Mouse (Mus musculus): ENCODE results near the gene Evpl. TPM values are rescaled to one million over a fixed set of nuclear protein-coding genes. Genes with fewer than 3 reads are reported as not detected.

Gene Evpl
- total RNA-seq, 2 experiments from 2014 or later = 0.67 to 0.93 TPM

GRCm38 (mm10) chr11:116272589-116273468 is 35.0 kb upstream of the Evpl start:
- peak overlapping the region; percentile 93; the same call in 1 of the 2 replicates for H3K27ac ChIP-seq
- DNase-seq (ENCODE audit: low spot score in 2 of 2) = no peak

DNA sequence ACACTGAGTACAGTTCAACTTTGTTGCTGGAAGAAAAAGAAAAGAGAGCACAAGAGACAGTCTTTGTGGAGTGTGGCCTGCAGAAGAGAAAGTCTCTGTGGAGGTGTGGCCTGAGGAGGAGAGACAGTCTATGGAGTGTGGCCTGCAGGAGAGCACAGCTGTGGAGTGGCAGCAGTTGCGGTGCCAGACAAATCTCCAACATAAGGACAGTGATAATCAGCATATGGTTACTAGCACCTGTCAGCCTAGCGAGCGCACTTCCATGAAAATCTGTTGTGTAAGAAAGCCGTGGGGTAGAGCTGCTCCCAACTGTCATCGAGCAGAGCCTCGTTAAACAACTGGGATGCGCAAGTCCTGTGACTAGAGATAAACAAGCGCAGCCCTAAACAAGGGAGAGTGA is 31.7 kb upstream of the Evpl start:
- no peak overlapping the region for H3K4me3 ChIP-seq
- no peak for DNase-seq (ENCODE audit: low spot score in 2 of 2)
- TF ChIP-seq CTCF (conservative IDR thresholded peaks at IDR 0.05) = no peak
- H3K27ac ChIP-seq = no peak overlapping the region

More at GRCm38 (mm10) chr11:116272589-116273468, 35.0 kb upstream of the Evpl start:
- peak overlapping the region; percentile 93 for H3K4me3 ChIP-seq
- no peak for TF ChIP-seq CTCF (conservative IDR thresholded peaks at IDR 0.05)

GRCm38 (mm10) chr11:116268313-116268712 is 30.4 kb upstream of the Evpl start:
- no peak overlapping the region for H3K27ac ChIP-seq
- TF ChIP-seq CTCF (conservative IDR thresholded peaks at IDR 0.05) = no peak
- H3K4me3 ChIP-seq = no peak overlapping the region
- DNase-seq (ENCODE audit: low spot score in 2 of 2) = no peak

- no peak for DNase-seq (ENCODE audit: low spot score in 2 of 2)
- no peak overlapping the region for H3K4me3 ChIP-seq
- no peak overlapping the region for H3K27ac ChIP-seq
- peak; percentile 56 for TF ChIP-seq CTCF (conservative IDR thresholded peaks at IDR 0.05)
These were observed 29.8 kb upstream of the Evpl start for GRCm38 (mm10) chr11:116267637-116268036.

GRCm38 (mm10) chr11:116265850-116266249 is 28.0 kb upstream of the Evpl start:
- no peak overlapping the region for H3K27ac ChIP-seq
- no peak for TF ChIP-seq CTCF (conservative IDR thresholded peaks at IDR 0.05)

GRCm38 (mm10) chr11:116265352-116265751 is 27.5 kb upstream of the Evpl start:
- TF ChIP-seq CTCF (conservative IDR thresholded peaks at IDR 0.05) = no peak
- no peak for DNase-seq (ENCODE audit: low spot score in 2 of 2)
- Histone ChIP-seq H3K27ac (no peak overlapping the region), H3K4me3 (no peak overlapping the region)

More at GRCm38 (mm10) chr11:116265850-116266249, 28.0 kb upstream of the Evpl start:
- no peak overlapping the region for H3K4me3 ChIP-seq
- no peak for DNase-seq (ENCODE audit: low spot score in 2 of 2)

- no peak for TF ChIP-seq CTCF (conservative IDR thresholded peaks at IDR 0.05)
- DNase-seq (ENCODE audit: low spot score in 2 of 2) = no peak
- no peak overlapping the region for H3K4me3 ChIP-seq
- H3K27ac ChIP-seq = no peak overlapping the region
These were observed 22.4 kb upstream of the Evpl start for GRCm38 (mm10) chr11:116260259-116260658.

DNA sequence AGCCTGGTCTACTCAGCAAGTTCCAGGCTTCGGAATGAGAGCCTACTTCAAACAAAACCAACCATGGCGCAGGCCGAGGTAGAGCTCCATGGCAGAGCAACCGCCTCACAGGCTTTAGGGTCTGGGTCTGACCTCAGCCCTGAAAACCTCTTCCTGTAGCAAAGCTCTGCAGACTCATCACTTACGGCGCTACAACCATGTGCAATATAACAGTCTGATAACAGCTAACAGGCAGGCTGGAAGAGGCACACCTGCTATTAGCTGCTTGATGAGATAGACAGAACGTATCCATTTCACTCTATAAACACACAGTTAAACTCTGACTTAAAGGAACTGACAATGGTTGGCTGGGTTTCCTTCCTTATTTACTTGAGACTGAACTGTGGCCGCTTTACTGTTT is 21.6 kb upstream of the Evpl start:
- H3K27ac ChIP-seq = no peak overlapping the region
- TF ChIP-seq CTCF (conservative IDR thresholded peaks at IDR 0.05) = no peak
- H3K4me3 ChIP-seq = no peak overlapping the region
- DNase-seq (ENCODE audit: low spot score in 2 of 2) = no peak

GRCm38 (mm10) chr11:116255982-116256675 is 18.3 kb upstream of the Evpl start:
- DNase-seq (ENCODE audit: low spot score in 2 of 2) = no peak
- TF ChIP-seq CTCF (conservative IDR thresholded peaks at IDR 0.05) = no peak
- Histone ChIP-seq H3K27ac (no peak overlapping the region), H3K4me3 (no peak overlapping the region)

DNA sequence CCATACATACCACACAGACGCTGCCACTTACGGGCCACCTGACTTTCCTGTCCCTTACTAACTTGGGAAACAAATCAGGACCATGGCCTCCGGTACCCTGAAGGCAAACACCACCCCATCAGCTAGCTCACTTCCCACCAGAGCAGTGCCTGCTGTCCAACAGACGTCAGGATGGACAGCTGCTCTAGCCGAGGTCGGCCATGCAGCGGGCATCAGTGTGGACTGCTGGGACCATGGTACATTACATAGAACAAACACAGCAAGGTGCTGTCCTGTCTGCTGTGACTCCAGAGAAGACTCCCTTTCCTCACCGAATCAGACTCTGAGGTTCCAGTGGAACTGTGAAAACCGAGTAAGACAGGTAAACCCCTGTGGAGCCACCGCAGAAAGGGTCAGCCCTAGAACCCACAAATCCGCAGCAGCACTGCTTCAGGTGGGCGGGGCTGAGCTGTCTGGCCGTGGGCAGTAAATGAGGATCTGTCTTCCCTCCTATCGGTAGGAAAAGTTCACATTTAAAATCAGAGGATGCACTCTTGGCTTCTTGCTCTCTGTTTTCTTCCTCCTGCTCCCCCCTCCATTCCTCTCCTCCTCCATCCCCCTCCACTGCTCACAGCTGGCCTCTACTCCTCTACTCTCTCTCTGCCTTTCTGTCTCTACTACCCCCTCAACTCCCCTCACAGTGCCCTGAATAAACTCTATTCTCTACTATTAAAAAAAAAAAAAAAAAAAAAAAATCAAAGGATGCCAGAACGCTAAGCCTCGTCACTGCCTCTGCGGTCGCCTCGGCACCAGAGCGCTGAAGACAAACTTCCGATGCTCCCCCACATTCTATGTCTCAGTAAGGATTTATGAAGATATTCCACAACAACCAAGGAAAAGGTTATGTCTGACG is 17.5 kb upstream of the Evpl start:
- Histone ChIP-seq H3K27ac (no peak overlapping the region), H3K4me3 (no peak overlapping the region)
- DNase-seq (ENCODE audit: low spot score in 2 of 2) = no peak
- no peak for TF ChIP-seq CTCF (conservative IDR thresholded peaks at IDR 0.05)

DNA sequence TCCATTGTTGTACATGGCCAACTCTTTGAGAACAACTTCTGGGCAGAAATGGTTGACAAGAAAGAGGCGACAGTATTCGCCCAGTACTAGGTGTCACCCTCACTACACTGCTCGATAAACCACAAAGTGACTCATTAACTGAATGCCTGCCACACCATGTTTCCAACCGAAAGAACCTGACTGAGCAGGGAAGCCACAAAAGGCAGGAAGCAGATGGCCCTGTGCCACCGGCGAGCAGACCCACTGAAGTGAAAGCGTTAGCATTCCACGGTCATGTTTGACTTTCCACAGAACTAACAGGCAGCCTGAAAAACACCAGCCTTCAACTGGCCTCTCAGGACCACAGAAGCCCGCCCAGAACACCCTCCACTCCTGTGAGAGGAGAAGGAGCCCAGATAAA is 16.8 kb upstream of the Evpl start:
- no peak overlapping the region for H3K4me3 ChIP-seq
- no peak for DNase-seq (ENCODE audit: low spot score in 2 of 2)
- no peak for TF ChIP-seq CTCF (conservative IDR thresholded peaks at IDR 0.05)
- H3K27ac ChIP-seq = no peak overlapping the region

DNA sequence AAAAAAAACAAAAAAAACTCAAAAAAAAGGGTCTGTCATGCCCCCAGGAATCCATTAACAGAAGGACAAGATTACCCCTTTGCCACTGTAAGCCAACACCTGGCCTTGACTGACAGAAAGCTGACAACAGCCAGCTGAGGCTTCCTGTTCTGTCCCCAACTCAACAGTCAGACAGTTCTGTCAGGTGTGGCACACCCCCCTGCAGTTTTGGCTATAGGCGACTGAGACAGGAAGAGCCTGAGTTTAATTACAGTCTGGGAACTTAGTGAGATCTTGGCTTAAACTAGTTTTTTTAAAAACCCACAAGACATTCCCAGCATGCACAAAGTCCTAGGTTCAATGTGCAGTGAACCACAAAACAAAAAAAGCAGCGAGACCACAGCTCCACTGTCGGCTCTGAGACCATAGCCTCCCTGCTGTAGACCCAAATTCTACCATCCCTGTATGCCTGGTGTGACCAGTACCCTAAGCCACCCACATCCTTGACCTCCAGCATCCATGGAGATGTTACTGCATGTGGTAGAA is 15.3 kb upstream of the Evpl start:
- no peak for DNase-seq (ENCODE audit: low spot score in 2 of 2)
- no peak overlapping the region for H3K27ac ChIP-seq
- no peak overlapping the region for H3K4me3 ChIP-seq
- no peak for TF ChIP-seq CTCF (conservative IDR thresholded peaks at IDR 0.05)

Measured in layer of hippocampus, adult 2 months (tissue).